Mouse (Mus musculus) embryonic facial prominence, embryonic 15.5 days (tissue): ENCODE results near the gene Npr1. TPM values are rescaled to one million over a fixed set of nuclear protein-coding genes. Genes with fewer than 3 reads are reported as not detected.

Experiments used
- ATAC-seq: fragments of 200-750 bp; cut with Nextera tagmentation; 2 replicates; pipeline ENCODE4 v1.8.0; 2017; ENCODE audit warnings: low read depth, moderate TSS enrichment; ENCODE audit not compliant: insufficient number of reproducible peaks, low FRiP score, low TSS enrichment
- H3K27ac ChIP-seq: fragments of 300-500 bp; sonication (generic); replicated peaks from 2 replicates; pipeline ENCODE4 v1.5.1; 2015; ENCODE audit warnings: mild to moderate bottlenecking, inconsistent platforms
- H3K27me3 ChIP-seq: fragments of 300-500 bp; sonication (generic); 2 replicates; pipeline ENCODE4 v1.6.1; 2015; ENCODE audit warnings: inconsistent platforms
- H3K36me3 ChIP-seq: fragments of 300-500 bp; sonication (generic); 2 replicates; pipeline ENCODE4 v1.6.1; 2015; ENCODE audit warnings: mild to moderate bottlenecking, inconsistent platforms
- H3K4me1 ChIP-seq: fragments of 300-500 bp; sonication (generic); 2 replicates; pipeline ENCODE4 v1.6.1; 2015; ENCODE audit warnings: inconsistent platforms
- H3K4me2 ChIP-seq: fragments of 300-500 bp; sonication (generic); replicated peaks from 2 replicates; pipeline ENCODE4 v1.6.1; 2015; ENCODE audit warnings: mild to moderate bottlenecking, inconsistent platforms
- H3K4me3 ChIP-seq: fragments of 300-500 bp; sonication (generic); replicated peaks from 2 replicates; pipeline ENCODE4 v1.5.1; 2015; ENCODE audit warnings: mild to moderate bottlenecking, inconsistent platforms
- H3K9ac ChIP-seq: fragments of 300-500 bp; sonication (generic); 2 replicates; pipeline ENCODE4 v1.6.1; 2015; ENCODE audit warnings: inconsistent platforms
- H3K9me3 ChIP-seq: fragments of 300-500 bp; sonication (generic); replicated peaks from 2 replicates; pipeline ENCODE4 v1.6.1; 2016; ENCODE audit warnings: inconsistent platforms
- WGBS: fragments of 180-500 bp; shearing (Covaris S2); methylation state at CpG from one replicate; pipeline ENCODE4 v1.1.7; 2015; 5-methylcytosine and 5-hydroxymethylcytosine counted together
- polyA plus RNA-seq: library from polyadenylated mRNA; unstranded; fragments of >200 nt; fragmentation: Nextera tagmentation; extraction: Ambion mirVana; gene quantifications from 2 replicates; pipeline ENCODE4 v1.2.1, GENCODE M21; 2015

The Npr1 gene
- polyA plus RNA-seq, 1 experiment from 2014 or later: 6.2 TPM

DNA sequence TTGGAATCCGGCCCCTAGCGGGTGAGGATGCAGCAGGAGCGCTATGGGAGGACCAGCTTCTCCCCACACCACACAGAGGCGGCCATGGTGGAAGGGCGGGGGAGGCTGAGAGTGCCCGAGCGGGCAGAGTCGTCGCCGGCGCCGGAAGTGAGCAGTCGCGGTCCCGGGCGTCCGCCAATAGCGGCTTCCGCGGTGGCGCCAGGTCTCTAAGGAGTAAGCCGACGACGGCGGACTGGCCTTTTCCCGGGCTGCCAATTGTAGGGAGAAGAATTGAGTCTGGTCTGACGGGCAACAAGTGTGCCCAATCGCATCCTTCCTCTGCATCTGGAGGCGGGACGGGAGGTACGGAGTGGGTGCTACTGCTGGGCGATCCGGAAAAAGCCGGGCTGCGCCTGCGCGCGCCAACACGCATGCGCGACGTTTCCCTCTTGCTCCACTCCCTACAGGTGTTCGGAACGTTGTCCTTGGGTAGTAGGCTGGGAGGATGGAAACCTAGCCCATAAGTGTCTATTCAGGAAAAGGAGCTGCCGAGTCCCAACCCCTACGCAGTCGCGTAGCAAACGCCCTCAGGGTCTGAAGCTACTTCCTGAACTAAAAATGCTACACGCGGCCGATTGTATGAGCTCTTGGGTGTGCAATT is 32.2 kb downstream of the Npr1 start, which contains the start of gene Ints3:
Gene Ints3, minus strand, starts transcription at position 242 of the 640 bp plus-strand sequence.
- no peaks in the 10 kb centered on the region for H3K36me3 ChIP-seq
- WGBS: under 1% methylated on average over 52 of the region's 52 CpGs
- H3K27me3 ChIP-seq: no peaks in the 10 kb centered on the region
- H3K9me3 ChIP-seq: no peaks in the 10 kb centered on the region
- peak within 1 kb of the TSS; percentile 59 for H3K9ac ChIP-seq
- ATAC-seq: peak; percentile 100
- H3K4me1 ChIP-seq: peaks cover 26% of the 10 kb centered on the region
- H3K27ac ChIP-seq: peak within 1 kb of the TSS; percentile 88
- peak within 1 kb of the TSS; percentile 84 for H3K4me2 ChIP-seq
- H3K4me3 ChIP-seq: peak within 1 kb of the TSS; percentile 52

DNA sequence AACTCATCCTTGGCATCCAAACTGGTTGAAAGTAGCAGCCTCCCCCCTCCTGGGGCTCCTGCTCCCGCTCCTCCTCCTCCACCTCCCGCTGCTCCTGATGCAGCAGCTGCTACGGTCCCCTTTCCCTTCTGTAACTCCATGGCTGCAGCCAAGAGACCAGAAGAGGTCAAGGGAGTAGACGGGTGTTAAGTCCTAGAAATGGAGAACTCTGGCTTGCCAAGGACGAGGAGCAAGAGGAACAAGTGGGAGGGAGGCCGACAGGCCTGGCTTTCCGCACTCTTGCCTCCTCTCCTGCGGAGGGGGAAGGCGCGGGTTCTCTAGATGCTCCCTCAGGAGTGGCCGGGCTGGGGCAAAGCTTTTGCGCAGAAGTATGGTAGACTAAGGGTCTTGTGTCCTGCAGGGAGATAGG is 32.9 kb downstream of the Npr1 start:
- WGBS: 0% methylated on average over 12 of the region's 12 CpGs
- Histone ChIP-seq H3K36me3 (no peaks in the 10 kb centered on the region), H3K27ac (peak overlapping the region; percentile 88), H3K27me3 (no peaks in the 10 kb centered on the region), H3K9me3 (no peaks in the 10 kb centered on the region), H3K4me2 (peak overlapping the region; percentile 84), H3K4me3 (peak overlapping the region; percentile 52), H3K4me1 (peaks cover 26% of the 10 kb centered on the region), H3K9ac (peak overlapping the region; percentile 59)
- no peak for ATAC-seq

DNA sequence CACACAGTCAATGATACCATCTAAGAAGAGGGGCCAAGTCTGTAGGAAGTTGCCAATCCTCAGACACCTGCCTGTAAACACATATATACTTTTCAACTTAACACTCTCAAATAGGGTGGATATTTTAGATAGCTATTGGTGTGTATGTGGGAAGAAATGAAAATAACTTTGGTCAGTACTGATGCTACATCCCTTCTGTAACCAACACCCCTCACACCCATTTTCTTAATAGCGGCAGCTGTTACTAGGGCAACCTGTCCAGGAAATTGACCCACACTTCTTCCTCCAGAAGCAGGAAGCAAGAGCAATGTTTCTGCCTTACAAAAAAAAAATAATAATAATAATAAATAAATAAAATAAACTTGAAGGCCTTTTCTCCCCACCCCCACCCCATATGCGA is 33.3 kb downstream of the Npr1 start:
- H3K4me1 ChIP-seq: peaks cover 26% of the 10 kb centered on the region
- ATAC-seq: no peak
- 14% methylated on average over 2 of the region's 2 CpGs for WGBS
- no peaks in the 10 kb centered on the region for H3K27me3 ChIP-seq
- H3K9me3 ChIP-seq: no peaks in the 10 kb centered on the region
- no peaks in the 10 kb centered on the region for H3K36me3 ChIP-seq
- no peak overlapping the region for H3K27ac ChIP-seq
- H3K4me2 ChIP-seq: peak overlapping the region; percentile 84
- H3K9ac ChIP-seq: peak overlapping the region; percentile 59; the same call in 1 of the 2 replicates
- H3K4me3 ChIP-seq: peak overlapping the region; percentile 52

DNA sequence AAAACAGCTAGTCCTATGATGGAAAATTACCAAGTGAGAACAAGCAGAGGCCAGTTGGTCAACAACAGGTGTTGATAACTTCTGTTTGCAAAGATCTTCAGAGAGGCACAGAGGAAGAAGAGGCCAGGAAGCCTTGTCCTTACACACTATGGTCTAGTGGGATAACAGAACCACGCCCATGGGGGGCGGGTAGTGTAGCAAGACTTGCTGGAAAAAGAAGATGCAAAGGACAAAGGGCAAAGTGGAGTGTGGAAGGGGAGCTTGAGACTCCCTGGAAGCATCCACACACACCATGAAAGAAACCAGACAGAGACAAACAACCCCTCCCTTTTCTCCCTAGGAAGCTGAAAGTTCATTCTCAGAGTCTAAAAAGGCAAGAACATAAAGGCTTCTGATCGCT is 36.1 kb downstream of the Npr1 start:
- Histone ChIP-seq H3K4me3 (no peak overlapping the region), H3K36me3 (no peaks in the 10 kb centered on the region), H3K27me3 (no peaks in the 10 kb centered on the region), H3K27ac (no peak overlapping the region), H3K4me1 (peaks cover 26% of the 10 kb centered on the region), H3K9ac (no peak overlapping the region), H3K4me2 (no peak overlapping the region), H3K9me3 (no peaks in the 10 kb centered on the region)
- ATAC-seq: no peak
- 86% methylated on average over 3 of the region's 3 CpGs for WGBS

DNA sequence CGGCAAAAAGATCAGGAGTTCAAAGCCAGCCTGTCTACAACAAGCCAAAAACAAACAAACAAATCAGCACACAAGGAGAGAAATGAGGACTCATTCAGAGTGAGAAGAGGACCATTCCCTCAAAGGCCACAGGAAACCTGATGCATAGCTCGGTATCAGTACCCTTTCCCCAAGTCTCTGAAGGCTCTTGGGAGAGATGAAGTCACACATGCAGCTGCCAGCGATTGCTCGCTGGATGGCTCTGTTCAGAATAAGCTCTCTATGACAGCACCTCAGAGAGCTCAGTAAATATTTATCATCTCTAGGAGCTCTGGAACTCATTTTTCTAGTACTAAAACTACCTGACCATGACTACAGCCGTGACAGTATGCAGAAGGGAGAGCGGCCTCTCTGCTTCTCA is 37.5 kb downstream of the Npr1 start:
- Histone ChIP-seq H3K27me3 (no peaks in the 10 kb centered on the region), H3K4me1 (peaks cover 22% of the 10 kb centered on the region), H3K4me3 (no peak overlapping the region), H3K36me3 (peaks cover 8% of the 10 kb centered on the region), H3K9me3 (no peaks in the 10 kb centered on the region), H3K9ac (no peak overlapping the region), H3K4me2 (no peak overlapping the region), H3K27ac (no peak overlapping the region)
- 74% methylated on average over 6 of the region's 6 CpGs for WGBS
- ATAC-seq: no peak

DNA sequence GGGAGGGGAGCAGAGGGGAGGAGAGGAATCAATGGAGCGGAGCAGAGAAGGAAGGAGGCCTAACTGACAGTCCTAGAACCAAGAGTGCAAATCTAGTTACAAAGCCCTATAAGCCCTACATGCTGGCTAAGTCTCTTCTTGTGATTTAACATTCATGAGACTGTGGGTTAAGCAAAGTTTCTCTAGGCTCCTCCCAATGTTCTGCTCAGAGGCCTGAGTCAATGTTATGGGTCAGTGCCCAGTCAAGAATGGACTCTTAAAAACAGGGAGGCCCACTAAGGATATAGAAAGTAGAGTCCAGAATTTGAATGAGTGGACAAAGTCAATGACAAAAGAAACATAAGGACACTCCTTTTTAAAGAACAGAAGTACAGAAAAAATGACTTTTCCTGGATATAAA is 38.1 kb downstream of the Npr1 start:
- no peak overlapping the region for H3K4me3 ChIP-seq
- H3K4me1 ChIP-seq: peaks cover 22% of the 10 kb centered on the region
- H3K4me2 ChIP-seq: no peak overlapping the region
- H3K9ac ChIP-seq: no peak overlapping the region
- no peaks in the 10 kb centered on the region for H3K9me3 ChIP-seq
- no peak for ATAC-seq
- 80% methylated on average over 1 of the region's 1 CpGs for WGBS
- peaks cover 14% of the 10 kb centered on the region for H3K36me3 ChIP-seq
- no peak overlapping the region for H3K27ac ChIP-seq
- H3K27me3 ChIP-seq: no peaks in the 10 kb centered on the region

DNA sequence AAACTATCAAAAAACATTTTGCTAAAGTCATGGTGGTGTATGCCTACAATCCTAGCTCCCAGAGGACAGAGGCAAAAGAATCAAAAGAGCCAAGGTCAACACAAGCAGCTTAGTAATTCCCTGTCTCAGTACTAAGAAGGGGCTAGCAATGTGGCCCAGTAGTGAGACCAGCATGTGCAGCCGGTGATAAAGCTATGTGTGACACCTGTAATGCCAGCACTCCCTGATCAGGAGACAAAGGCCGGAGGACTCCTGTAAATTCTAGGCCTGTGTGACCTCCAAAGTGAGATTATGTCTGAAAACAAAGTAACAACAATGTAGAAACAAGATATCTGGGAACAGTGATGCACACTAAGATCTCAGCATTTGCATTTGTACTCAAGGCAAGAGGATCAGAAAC is 40.2 kb downstream of the Npr1 start:
- no peak overlapping the region for H3K4me3 ChIP-seq
- no peak overlapping the region for H3K4me2 ChIP-seq
- peaks cover 4% of the 10 kb centered on the region; the same call in 1 of the 2 replicates for H3K4me1 ChIP-seq
- H3K9ac ChIP-seq: no peak overlapping the region
- no peaks in the 10 kb centered on the region for H3K9me3 ChIP-seq
- peaks cover 28% of the 10 kb centered on the region for H3K36me3 ChIP-seq
- 90% methylated on average over 2 of the region's 2 CpGs for WGBS
- no peak for ATAC-seq
- no peak overlapping the region for H3K27ac ChIP-seq
- H3K27me3 ChIP-seq: no peaks in the 10 kb centered on the region

DNA sequence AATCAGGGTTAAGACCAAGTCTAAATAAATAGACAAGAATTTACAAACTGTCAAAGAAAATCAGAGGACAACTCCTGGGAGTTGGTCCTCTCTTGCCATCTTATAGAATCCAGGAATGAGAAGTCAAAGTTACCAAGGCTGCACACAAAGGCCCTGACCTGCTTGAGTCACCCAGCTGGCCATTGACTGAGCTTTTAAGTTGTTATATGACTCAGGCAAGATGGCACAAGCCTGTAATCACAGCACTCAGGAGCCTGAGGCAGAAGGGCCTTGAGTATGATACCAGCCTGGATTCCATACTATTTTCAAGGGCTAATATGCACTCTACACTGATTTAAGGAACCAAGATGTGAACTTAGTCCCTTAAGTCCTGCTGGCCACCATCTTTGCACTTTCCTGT is 42.1 kb downstream of the Npr1 start:
- Histone ChIP-seq H3K27me3 (no peaks in the 10 kb centered on the region), H3K9me3 (no peaks in the 10 kb centered on the region), H3K27ac (no peak overlapping the region), H3K9ac (no peak overlapping the region), H3K36me3 (peaks cover 41% of the 10 kb centered on the region), H3K4me1 (no peaks in the 10 kb centered on the region), H3K4me3 (no peak overlapping the region), H3K4me2 (no peak overlapping the region)
- ATAC-seq: no peak

DNA sequence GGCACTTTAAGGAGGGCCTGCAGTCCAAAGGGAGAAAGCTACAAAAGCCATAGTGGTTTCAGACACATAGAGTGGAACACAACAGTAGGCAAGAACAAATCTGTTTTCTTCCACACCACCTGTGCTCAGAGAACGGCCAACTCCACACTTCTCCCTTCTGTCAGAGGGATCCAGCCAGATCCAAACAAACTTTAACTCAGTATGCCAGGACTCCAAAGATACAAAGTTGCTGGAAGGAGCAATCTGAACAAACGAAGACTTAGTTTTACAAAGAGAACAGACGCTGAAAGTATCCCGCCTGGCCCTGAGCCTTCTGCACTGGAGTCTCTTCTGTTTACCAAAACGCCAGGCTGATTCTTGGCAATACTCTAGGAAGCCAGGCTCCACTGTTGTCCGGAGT is 45.0 kb downstream of the Npr1 start:
- Histone ChIP-seq H3K4me3 (no peak overlapping the region), H3K27ac (no peak overlapping the region), H3K9me3 (no peaks in the 10 kb centered on the region), H3K4me1 (no peaks in the 10 kb centered on the region), H3K4me2 (no peak overlapping the region), H3K9ac (no peak overlapping the region), H3K27me3 (no peaks in the 10 kb centered on the region), H3K36me3 (peaks cover 67% of the 10 kb centered on the region)
- ATAC-seq: no peak
- WGBS: 84% methylated on average over 6 of the region's 6 CpGs

DNA sequence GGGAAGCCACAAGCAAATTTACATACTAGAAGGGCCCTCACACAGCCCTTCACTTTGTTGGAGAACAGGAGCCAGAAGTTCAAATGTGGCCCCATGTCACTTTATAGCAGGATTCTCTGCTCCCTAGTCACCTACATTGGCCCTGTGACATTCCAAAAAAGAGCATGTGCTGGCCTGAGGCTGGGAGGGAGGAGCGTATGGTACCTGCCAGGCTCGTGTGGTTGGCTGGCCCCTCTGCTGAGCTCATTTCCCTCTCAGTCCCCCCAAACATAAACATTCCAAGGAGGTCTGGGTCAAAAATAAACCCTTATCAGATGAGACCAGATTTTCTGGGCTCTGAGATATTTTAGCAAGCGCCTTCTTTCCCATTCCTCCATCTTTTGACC is 52.7 kb downstream of the Npr1 start:
- H3K27me3 ChIP-seq: no peaks in the 10 kb centered on the region
- no peak for ATAC-seq
- H3K4me1 ChIP-seq: no peaks in the 10 kb centered on the region
- H3K9me3 ChIP-seq: no peaks in the 10 kb centered on the region
- no peak overlapping the region for H3K4me2 ChIP-seq
- 55% methylated on average over 3 of the region's 3 CpGs for WGBS
- H3K4me3 ChIP-seq: no peak overlapping the region
- H3K27ac ChIP-seq: no peak overlapping the region
- H3K36me3 ChIP-seq: peaks cover 74% of the 10 kb centered on the region
- no peak overlapping the region for H3K9ac ChIP-seq

DNA sequence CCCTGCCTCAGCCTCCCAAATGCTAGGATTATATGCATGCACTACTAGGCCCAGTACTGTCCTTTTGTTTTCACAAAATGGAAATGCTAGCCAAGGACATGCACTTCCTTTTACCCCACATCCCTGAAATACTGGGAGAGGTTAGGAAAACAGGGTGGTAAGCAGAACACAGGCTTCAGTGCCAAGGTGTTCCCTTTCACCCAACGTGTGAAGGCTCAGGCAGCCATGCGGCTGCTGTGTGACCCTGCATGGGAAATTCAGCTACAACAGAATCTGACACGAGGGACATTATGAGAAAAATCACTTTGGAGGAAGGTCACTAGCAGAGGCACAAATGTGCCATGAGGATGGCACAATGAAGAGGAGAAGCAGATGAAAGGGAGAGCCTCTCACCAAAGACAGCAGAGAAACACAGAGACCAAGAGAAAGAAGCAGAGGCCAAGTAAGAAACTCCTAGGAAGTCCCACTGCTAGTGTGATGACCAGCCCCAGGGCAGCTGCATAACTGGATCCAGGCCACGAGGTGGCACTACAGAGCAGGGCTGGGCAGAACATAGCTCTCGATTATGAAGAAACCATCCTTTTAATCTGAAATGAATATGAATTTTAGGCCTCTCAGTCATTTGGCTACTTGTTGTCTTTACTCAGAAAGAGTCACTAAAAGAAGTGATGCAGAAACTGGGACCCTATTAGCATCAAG is 53.2 kb downstream of the Npr1 start:
- H3K4me3 ChIP-seq: no peak overlapping the region
- H3K9ac ChIP-seq: no peak overlapping the region
- no peaks in the 10 kb centered on the region for H3K9me3 ChIP-seq
- no peak for ATAC-seq
- no peak overlapping the region for H3K4me2 ChIP-seq
- no peaks in the 10 kb centered on the region for H3K4me1 ChIP-seq
- peaks cover 74% of the 10 kb centered on the region for H3K36me3 ChIP-seq
- H3K27ac ChIP-seq: no peak overlapping the region
- no peaks in the 10 kb centered on the region for H3K27me3 ChIP-seq
- 48% methylated on average over 5 of the region's 5 CpGs for WGBS

DNA sequence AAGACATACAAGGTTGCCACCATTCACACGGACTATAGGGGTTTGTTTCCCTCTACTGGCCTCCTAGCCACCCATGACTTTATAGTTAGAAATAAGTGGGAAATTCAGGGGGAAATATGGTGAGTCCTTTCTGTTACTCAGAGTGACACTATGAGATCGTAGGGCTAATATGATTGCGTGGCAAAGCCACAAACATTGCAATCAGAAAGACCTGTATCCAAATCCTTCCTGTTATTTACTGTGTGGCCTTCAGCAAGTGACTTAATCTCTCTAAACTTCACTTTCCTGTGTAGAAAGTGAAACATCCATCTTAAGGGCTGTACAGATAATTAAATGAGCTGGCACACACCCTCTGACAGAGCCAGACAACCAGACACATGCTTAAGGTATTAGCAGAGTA is 56.9 kb downstream of the Npr1 start:
- Histone ChIP-seq H3K27ac (no peak overlapping the region), H3K4me2 (no peak overlapping the region), H3K36me3 (peaks cover 77% of the 10 kb centered on the region), H3K27me3 (no peaks in the 10 kb centered on the region), H3K4me3 (no peak overlapping the region), H3K9me3 (no peaks in the 10 kb centered on the region), H3K9ac (no peak overlapping the region), H3K4me1 (no peaks in the 10 kb centered on the region)
- ATAC-seq: no peak
- WGBS: 91% methylated on average over 3 of the region's 3 CpGs
